Mouse (Mus musculus): ENCODE results near the gene Cryzl1. TPM values are rescaled to one million over a fixed set of nuclear protein-coding genes. Genes with fewer than 3 reads are reported as not detected.

Gene Cryzl1
- polyA plus RNA-seq, 1 experiment from 2014 or later, result 62.2 TPM

DNA sequence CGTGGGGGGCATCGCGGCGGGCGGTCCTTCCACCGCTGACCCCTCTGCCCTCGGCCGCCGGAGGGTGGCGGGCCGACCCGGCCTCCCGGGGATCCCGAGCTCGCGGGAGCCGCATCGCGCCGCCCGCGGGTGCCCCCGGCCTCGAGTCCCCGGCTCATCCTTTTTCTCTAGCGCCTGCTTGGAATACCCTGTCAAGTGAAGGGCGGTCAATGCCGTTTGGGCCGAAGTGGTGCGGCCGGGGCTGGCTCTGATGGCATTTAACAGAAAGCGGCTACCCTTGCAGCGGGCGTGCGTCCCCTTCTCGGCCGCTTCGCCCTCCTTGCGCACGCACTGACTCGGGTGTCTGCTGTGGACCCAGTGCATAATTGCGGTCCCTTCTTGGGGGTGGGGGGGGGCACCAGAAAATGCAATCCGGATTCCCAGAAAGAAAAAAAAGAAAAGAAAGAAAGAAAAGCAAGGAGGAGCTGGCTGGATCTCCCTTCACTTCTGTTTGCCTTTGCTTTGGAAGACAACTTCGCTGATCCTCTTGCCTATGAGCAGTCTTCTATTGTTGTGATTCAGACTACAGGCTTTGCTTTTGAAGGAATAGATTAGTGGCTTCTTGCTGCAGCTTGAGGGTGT is 1.2 kb upstream of the Cryzl1 start:
- ATAC-seq (ENCODE audit: insufficient read depth, low FRiP score), result no peak
- Histone ChIP-seq H3K4me3 (replicated peaks; ENCODE audit: low read length) (peak overlapping the region; percentile 85), H3K4me1 (ENCODE audit: control insufficient read depth, insufficient read depth, low read length) (peaks cover 18% of the 10 kb centered on the region), H3K9me3 (replicated peaks; ENCODE audit: control insufficient read depth, low read length) (no peaks in the 10 kb centered on the region), H3K36me3 (ENCODE audit: control insufficient read depth, insufficient read depth, low read length) (no peaks in the 10 kb centered on the region), H3K4me2 (ENCODE audit: low read depth, low read length) (peak overlapping the region; percentile 82), H3K27me3 (ENCODE audit: control insufficient read depth, insufficient read depth, low read length) (no peaks in the 10 kb centered on the region), H3K9ac (ENCODE audit: low read length) (peak overlapping the region; percentile 91), H3K27ac (ENCODE audit: low read length) (peak overlapping the region; percentile 92)
- 1% methylated on average over 44 of the region's 44 CpGs for WGBS

DNA sequence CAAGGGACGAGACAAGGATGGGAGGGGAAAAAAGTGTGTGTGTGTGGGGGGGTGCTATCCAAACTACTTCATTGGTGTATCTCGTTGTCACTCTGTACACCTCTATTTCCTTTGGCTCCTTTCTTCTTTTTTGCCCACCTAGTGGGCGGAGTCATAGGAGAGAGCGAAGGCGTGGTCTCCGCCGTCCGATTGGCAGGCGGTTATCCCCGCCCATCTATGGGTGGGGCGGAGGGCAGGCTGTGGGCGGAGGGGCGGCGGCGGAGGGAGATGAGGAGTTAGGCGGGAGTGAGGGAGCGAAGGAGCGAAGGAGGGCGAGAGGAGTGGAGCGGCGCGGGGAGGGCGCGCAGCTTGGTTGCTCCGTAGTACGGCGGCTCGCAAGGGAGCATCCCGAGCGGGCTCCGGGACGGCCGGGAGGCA is 299 bp upstream of the Cryzl1 start, which contains the start of gene Itsn1:
TSS of gene Itsn1 (plus strand) at position 216 of the 417 bp plus-strand sequence.
- H3K36me3 ChIP-seq (ENCODE audit: control insufficient read depth, insufficient read depth, low read length), result no peaks in the 10 kb centered on the region
- peak within 1 kb of the TSS; percentile 85 for H3K4me3 ChIP-seq (replicated peaks; ENCODE audit: low read length)
- H3K4me2 ChIP-seq (ENCODE audit: low read depth, low read length), result peak within 1 kb of the TSS; percentile 82
- peak within 1 kb of the TSS; percentile 92 for H3K27ac ChIP-seq (ENCODE audit: low read length)
- ATAC-seq (ENCODE audit: insufficient read depth, low FRiP score), result peak; percentile 94
- H3K9me3 ChIP-seq (replicated peaks; ENCODE audit: control insufficient read depth, low read length), result no peaks in the 10 kb centered on the region
- under 1% methylated on average over 33 of the region's 33 CpGs for WGBS
- H3K27me3 ChIP-seq (ENCODE audit: control insufficient read depth, insufficient read depth, low read length), result no peaks in the 10 kb centered on the region
- H3K9ac ChIP-seq (ENCODE audit: low read length), result peak within 1 kb of the TSS; percentile 91
- peaks cover 18% of the 10 kb centered on the region for H3K4me1 ChIP-seq (ENCODE audit: control insufficient read depth, insufficient read depth, low read length)

- Histone ChIP-seq H3K36me3 (ENCODE audit: control insufficient read depth, insufficient read depth, low read length) (no peaks in the 10 kb centered on the region), H3K27me3 (ENCODE audit: control insufficient read depth, insufficient read depth, low read length) (no peaks in the 10 kb centered on the region), H3K9me3 (replicated peaks; ENCODE audit: control insufficient read depth, low read length) (no peaks in the 10 kb centered on the region), H3K4me3 (replicated peaks; ENCODE audit: low read length) (peak overlapping the region; percentile 85), H3K4me1 (ENCODE audit: control insufficient read depth, insufficient read depth, low read length) (peaks cover 18% of the 10 kb centered on the region), H3K4me2 (ENCODE audit: low read depth, low read length) (peak overlapping the region; percentile 82), H3K9ac (ENCODE audit: low read length) (peak overlapping the region; percentile 76; the same call in 1 of the 2 replicates), H3K27ac (ENCODE audit: low read length) (no peak overlapping the region)
- ATAC-seq (ENCODE audit: insufficient read depth, low FRiP score), result no peak
- 81% methylated on average over 15 of the region's 15 CpGs for WGBS
Measured at GRCm38 (mm10) chr16:91727433-91727832, 1.3 kb downstream of the Cryzl1 start.

GRCm38 (mm10) chr16:91724247-91724646 is 4.5 kb downstream of the Cryzl1 start:
- WGBS, result 54% methylated on average over 3 of the region's 3 CpGs
- no peak for ATAC-seq (ENCODE audit: insufficient read depth, low FRiP score)

GRCm38 (mm10) chr16:91717399-91717798 is 11.4 kb downstream of the Cryzl1 start:
- no peaks in the 10 kb centered on the region for H3K27me3 ChIP-seq (ENCODE audit: control insufficient read depth, insufficient read depth, low read length)
- H3K9me3 ChIP-seq (replicated peaks; ENCODE audit: control insufficient read depth, low read length), result no peaks in the 10 kb centered on the region
- no peak overlapping the region for H3K27ac ChIP-seq (ENCODE audit: low read length)
- H3K4me1 ChIP-seq (ENCODE audit: control insufficient read depth, insufficient read depth, low read length), result no peaks in the 10 kb centered on the region
- no peak overlapping the region for H3K4me2 ChIP-seq (ENCODE audit: low read depth, low read length)
- no peak for ATAC-seq (ENCODE audit: insufficient read depth, low FRiP score)
- no peak overlapping the region for H3K9ac ChIP-seq (ENCODE audit: low read length)
- 77% methylated on average over 4 of the region's 4 CpGs for WGBS
- no peak overlapping the region for H3K4me3 ChIP-seq (replicated peaks; ENCODE audit: low read length)
- peaks cover 16% of the 10 kb centered on the region; the same call in 1 of the 2 replicates for H3K36me3 ChIP-seq (ENCODE audit: control insufficient read depth, insufficient read depth, low read length)

More at GRCm38 (mm10) chr16:91724247-91724646, 4.5 kb downstream of the Cryzl1 start:
- Histone ChIP-seq H3K27ac (ENCODE audit: low read length) (no peak overlapping the region), H3K9me3 (replicated peaks; ENCODE audit: control insufficient read depth, low read length) (no peaks in the 10 kb centered on the region), H3K36me3 (ENCODE audit: control insufficient read depth, insufficient read depth, low read length) (0 out of 2 replicates have a peak, but pooled peaks cover 8% of the 10 kb centered on the region), H3K4me2 (ENCODE audit: low read depth, low read length) (no peak overlapping the region), H3K9ac (ENCODE audit: low read length) (no peak overlapping the region), H3K4me1 (ENCODE audit: control insufficient read depth, insufficient read depth, low read length) (peaks cover 11% of the 10 kb centered on the region), H3K27me3 (ENCODE audit: control insufficient read depth, insufficient read depth, low read length) (no peaks in the 10 kb centered on the region), H3K4me3 (replicated peaks; ENCODE audit: low read length) (no peak overlapping the region)

DNA sequence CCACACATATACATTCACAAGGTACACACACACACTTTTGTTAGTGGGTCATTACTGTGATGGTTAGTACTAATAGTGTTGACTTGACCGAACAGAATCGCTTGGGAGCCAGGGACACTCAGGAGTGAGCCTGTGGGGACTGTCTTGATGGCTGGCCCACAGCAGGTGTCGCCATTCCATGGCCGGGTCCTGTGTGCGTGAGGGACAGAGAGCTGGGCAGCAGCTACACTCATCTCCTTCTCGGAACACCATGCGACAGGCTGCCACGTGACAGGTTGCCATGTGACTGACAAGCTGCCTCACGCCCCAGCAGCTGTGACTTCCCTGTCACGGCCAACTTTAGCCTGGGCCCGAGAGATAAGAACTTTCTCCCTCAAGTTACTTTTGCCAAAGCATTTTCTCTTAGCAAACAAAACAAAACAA is 11.8 kb downstream of the Cryzl1 start:
- ATAC-seq (ENCODE audit: insufficient read depth, low FRiP score), result peak; percentile 56; the same call in 1 of the 2 replicates

GRCm38 (mm10) chr16:91710241-91710640 is 18.5 kb downstream of the Cryzl1 start:
- Histone ChIP-seq H3K4me2 (ENCODE audit: low read depth, low read length) (no peak overlapping the region), H3K36me3 (ENCODE audit: control insufficient read depth, insufficient read depth, low read length) (peaks cover 9% of the 10 kb centered on the region; the same call in 1 of the 2 replicates), H3K4me3 (replicated peaks; ENCODE audit: low read length) (no peak overlapping the region), H3K27ac (ENCODE audit: low read length) (no peak overlapping the region), H3K27me3 (ENCODE audit: control insufficient read depth, insufficient read depth, low read length) (no peaks in the 10 kb centered on the region), H3K9ac (ENCODE audit: low read length) (no peak overlapping the region), H3K9me3 (replicated peaks; ENCODE audit: control insufficient read depth, low read length) (no peaks in the 10 kb centered on the region), H3K4me1 (ENCODE audit: control insufficient read depth, insufficient read depth, low read length) (no peaks in the 10 kb centered on the region)
- no peak for ATAC-seq (ENCODE audit: insufficient read depth, low FRiP score)
- WGBS, result 75% methylated on average over 7 of the region's 7 CpGs

More for the DNA sequence above, 11.8 kb downstream of the Cryzl1 start:
- H3K27me3 ChIP-seq (ENCODE audit: control insufficient read depth, insufficient read depth, low read length), result no peaks in the 10 kb centered on the region
- no peak overlapping the region for H3K27ac ChIP-seq (ENCODE audit: low read length)
- H3K36me3 ChIP-seq (ENCODE audit: control insufficient read depth, insufficient read depth, low read length), result peaks cover 16% of the 10 kb centered on the region; the same call in 1 of the 2 replicates
- H3K4me1 ChIP-seq (ENCODE audit: control insufficient read depth, insufficient read depth, low read length), result no peaks in the 10 kb centered on the region
- H3K4me3 ChIP-seq (replicated peaks; ENCODE audit: low read length), result no peak overlapping the region
- H3K9ac ChIP-seq (ENCODE audit: low read length), result no peak overlapping the region
- H3K4me2 ChIP-seq (ENCODE audit: low read depth, low read length), result no peak overlapping the region
- 72% methylated on average over 11 of the region's 11 CpGs for WGBS
- H3K9me3 ChIP-seq (replicated peaks; ENCODE audit: control insufficient read depth, low read length), result no peaks in the 10 kb centered on the region

GRCm38 (mm10) chr16:91704603-91705340 is 24.0 kb downstream of the Cryzl1 start:
- H3K9me3 ChIP-seq (replicated peaks; ENCODE audit: control insufficient read depth, low read length), result no peaks in the 10 kb centered on the region
- no peaks in the 10 kb centered on the region for H3K27me3 ChIP-seq (ENCODE audit: control insufficient read depth, insufficient read depth, low read length)
- no peak overlapping the region for H3K27ac ChIP-seq (ENCODE audit: low read length)
- no peaks in the 10 kb centered on the region for H3K4me1 ChIP-seq (ENCODE audit: control insufficient read depth, insufficient read depth, low read length)
- no peak overlapping the region for H3K4me3 ChIP-seq (replicated peaks; ENCODE audit: low read length)
- ATAC-seq (ENCODE audit: insufficient read depth, low FRiP score), result no peak
- WGBS, result 89% methylated on average over 14 of the region's 14 CpGs
- H3K9ac ChIP-seq (ENCODE audit: low read length), result no peak overlapping the region
- H3K36me3 ChIP-seq (ENCODE audit: control insufficient read depth, insufficient read depth, low read length), result peaks cover 20% of the 10 kb centered on the region; the same call in 1 of the 2 replicates
- H3K4me2 ChIP-seq (ENCODE audit: low read depth, low read length), result no peak overlapping the region

DNA sequence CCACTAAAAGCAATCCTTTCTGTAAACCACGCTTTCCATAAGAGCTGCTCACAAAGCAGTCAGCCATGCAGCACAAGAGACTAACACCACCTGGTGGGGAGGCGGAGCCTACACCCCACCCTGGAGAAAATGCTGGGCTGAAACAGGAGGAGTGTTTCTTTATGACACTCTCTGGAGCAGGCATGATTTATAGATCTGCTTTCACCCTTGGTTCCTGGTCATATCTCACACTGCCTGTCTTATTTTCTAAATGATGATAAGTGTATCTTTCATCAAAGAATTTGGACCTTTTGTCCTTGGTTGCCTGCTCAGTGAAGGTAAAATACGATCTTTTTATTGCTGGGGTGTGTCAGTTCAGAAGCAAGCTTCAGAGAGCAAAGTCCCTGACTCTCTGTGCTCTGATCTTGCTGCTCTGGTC is 26.0 kb downstream of the Cryzl1 start:
- Histone ChIP-seq H3K4me2 (ENCODE audit: low read depth, low read length) (no peak overlapping the region), H3K9me3 (replicated peaks; ENCODE audit: control insufficient read depth, low read length) (no peaks in the 10 kb centered on the region), H3K36me3 (ENCODE audit: control insufficient read depth, insufficient read depth, low read length) (peaks cover 26% of the 10 kb centered on the region), H3K4me3 (replicated peaks; ENCODE audit: low read length) (no peak overlapping the region), H3K27me3 (ENCODE audit: control insufficient read depth, insufficient read depth, low read length) (no peaks in the 10 kb centered on the region), H3K4me1 (ENCODE audit: control insufficient read depth, insufficient read depth, low read length) (no peaks in the 10 kb centered on the region), H3K9ac (ENCODE audit: low read length) (no peak overlapping the region), H3K27ac (ENCODE audit: low read length) (no peak overlapping the region)
- 33% methylated on average over 3 of the region's 3 CpGs for WGBS
- peak; percentile 83 for ATAC-seq (ENCODE audit: insufficient read depth, low FRiP score)
